Mouse (Mus musculus): ENCODE results near the gene Fbxo42.

Fbxo42 gene

DNA sequence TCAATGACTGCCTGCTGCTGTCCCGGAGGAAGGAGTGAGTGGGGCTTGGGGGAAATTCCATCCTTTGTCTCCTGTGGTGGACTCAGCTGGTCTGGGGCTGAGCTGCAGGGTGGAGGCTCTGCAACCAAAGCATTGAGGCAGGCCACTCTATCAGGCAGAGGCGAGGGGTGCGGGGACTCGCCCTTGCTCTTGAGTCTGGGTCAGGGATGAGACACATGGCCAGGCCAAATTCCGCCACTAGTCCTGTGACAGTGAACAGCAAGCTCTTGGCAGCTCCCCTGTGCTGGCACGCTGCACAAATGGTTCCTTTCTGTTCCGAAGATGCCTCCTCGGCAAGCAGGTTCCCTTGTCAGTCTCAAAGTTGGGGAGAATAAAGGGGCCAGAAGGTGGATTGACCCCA is 103.4 kb downstream of the Fbxo42 start:
- DNase-seq (ENCODE audit: low spot score in 2 of 2) = no peak

GRCm38 (mm10) chr4:141252641-141253040 is 104.9 kb downstream of the Fbxo42 start:
- no peak for DNase-seq (ENCODE audit: low spot score in 2 of 2)

All from right cerebral cortex, adult 2 months (tissue).